Mouse (Mus musculus): ENCODE data around the gene Imp3.
A peak's percentile ranks its signal among the peaks of the same experiment; 100 is the strongest.
"Not testable (repeated sequence)": the region's sequence is repeated elsewhere in the genome, so short reads cannot be mapped to it uniquely, and the experiment has no call there.

The Imp3 gene

DNA sequence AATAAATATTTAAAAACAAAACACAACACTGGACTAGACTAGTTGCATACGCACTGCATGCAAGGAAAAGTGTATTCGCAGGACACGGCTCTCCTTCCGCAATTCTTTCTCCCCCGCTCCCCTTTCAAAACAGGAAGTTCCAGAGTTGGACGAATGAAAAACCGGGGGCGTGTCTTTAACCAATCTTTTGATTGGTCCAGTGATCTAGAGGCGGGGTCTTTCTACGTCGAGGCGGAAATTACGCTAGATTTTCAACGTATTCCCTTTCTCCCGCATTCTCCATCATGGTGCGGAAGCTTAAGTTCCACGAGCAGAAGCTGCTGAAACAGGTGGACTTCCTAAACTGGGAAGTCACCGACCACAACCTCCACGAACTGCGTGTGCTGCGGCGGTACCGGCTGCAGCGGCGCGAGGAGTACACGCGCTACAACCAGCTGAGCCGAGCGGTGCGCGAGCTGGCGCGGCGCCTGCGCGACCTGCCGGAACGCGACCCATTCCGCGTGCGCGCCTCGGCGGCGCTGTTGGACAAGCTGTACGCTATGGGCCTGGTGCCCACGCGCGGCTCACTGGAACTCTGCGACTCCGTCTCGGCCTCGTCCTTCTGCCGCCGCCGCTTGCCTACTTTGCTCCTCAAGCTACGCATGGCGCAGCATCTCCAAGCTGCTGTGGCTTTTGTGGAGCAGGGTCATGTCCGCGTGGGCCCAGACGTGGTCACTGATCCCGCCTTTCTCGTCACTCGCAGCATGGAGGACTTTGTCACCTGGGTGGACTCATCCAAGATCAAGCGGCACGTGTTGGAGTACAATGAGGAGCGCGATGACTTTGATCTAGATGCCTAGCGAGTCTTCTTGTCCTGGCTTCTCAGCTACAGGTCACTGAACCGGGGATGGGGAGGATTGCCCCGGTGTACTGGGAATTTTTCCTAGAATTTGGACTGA, at the start of gene Imp3:
TSS of gene Imp3 (plus strand) at position 253 of the 938 bp plus-strand sequence.
- DNase-seq (ENCODE audit: low spot score) = peak; percentile 98

DNA sequence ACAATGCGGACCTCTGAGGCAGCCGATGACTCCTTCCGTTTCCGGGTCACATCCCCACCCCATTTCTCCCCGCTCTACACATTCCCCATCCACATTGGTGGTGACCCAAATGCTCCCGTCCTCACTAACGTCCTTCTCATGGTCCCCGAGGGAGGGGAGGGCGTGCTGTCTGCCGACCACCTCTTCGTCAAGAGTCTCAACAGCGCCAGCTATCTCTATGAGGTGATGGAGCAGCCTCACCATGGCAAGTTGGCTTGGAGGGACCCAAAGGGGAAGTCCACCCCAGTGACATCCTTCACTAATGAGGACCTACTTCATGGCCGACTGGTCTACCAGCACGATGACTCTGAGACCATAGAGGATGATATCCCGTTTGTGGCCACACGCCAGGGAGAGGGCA, 49.7 kb upstream of the Imp3 start:
- no peak for DNase-seq (ENCODE audit: low spot score)

DNA sequence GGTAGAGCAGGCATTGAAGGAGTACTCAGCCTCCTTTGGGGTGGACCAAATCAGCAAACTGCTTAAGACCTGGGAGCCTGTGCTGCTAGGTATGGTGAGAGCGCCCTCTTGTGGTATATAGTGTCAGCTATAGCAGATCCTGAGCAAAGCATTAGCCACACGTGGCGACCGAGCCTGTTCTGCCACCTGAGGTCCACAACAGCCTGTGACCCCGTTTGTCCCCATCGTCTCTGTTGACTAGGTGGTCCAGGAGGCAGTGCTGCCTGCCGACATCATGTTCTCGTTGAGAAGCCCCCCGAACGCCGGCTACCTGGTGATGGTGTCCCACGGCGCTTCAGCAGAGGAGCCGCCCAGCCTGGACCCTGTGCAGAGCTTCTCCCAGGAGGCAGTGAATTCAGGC, 47.5 kb upstream of the Imp3 start:
- DNase-seq (ENCODE audit: low spot score) = peak; percentile 86

DNA sequence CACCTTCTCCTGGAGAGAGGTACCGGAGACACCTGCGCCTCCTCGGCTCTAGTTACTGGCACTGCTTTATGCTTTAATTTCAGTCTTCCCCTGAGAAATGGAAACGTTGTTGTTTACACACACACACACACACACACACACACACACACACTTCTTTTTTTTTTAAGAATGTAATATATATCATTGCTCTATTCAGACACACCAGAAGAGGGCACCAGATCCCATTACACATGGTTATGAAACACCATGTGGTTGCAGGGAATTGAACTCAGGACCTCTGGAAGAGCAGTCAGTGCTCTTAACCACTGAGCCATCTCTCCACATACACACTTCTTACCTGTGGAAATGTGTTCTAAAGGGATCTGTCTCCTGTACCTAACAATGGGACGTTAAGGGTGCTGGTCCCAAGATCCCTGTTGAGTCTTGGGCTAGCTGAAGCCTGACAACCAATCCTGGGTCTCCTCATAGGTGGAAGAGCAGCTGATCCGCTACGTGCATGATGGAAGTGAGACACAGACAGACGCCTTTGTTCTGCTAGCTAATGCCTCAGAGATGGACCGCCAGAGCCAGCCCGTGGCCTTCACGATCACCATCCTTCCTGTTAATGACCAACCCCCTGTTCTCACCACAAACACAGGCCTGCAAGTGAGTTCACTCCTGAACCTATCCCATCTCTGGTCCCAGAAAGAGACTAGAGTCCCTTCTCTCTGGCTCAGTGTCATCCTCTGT, 46.6 kb upstream of the Imp3 start:
- no peak for DNase-seq (ENCODE audit: low spot score)

DNA sequence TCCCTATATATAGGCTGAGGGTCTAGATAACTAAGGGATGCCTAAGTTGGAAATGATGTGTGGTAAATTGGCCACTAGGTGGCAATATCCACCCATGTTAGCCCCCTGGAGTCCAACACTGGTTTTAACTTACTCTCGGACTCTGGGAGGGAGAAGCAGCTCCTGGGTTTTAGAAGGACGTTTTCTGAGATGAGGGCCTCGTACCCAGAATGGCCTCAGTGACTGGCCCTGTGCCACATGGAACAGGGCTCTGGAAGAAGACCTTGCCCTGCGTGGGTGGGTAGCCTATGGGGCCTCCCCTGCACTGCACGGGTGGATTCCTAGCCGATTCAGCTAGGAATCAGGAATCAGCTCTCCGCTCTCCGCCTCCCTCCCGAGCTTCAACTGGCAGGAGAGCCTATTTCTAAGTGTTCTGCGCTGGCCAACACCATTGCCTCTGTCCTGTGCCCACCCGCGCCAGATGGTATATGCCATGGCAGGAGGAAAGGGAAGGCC, 45.7 kb upstream of the Imp3 start:
- DNase-seq (ENCODE audit: low spot score) = peak; percentile 85

DNA sequence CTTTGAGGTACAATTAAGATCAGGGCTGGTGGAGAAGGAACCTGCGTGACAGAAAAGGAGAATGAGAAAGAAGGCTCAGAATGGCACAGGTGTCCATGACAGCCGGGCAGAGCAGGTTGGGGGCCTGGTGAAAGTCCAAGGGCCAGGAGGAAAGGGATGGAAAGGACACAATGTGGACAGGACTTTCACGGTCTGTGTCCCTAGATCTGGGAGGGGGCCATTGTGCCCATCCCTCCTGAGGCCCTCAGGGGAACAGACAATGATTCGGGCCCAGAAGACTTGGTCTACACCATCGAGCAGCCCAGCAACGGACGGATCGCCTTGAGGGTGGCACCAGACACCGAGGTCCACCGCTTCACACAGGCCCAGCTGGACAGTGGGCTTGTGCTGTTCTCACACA, 45.2 kb upstream of the Imp3 start:
- DNase-seq (ENCODE audit: low spot score) = no peak

DNA sequence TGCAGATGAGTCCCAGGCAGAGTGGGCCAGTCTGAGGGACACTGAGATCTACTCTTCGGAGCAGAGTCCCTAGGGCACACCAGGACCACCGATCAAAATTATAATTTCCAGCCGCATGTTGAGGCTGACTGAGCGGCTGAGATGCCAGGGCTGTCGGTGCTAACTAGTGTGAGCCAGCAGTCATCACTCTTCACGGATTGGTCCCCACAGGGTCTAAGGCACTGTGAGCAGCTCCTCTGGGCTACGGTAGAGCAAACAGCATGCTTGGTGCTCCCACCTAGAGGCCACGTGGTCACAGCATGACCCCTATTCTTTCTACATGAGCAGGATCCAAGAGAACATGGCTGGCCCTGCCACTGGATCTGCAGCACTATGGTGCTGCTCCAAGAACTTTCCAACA, 44.0 kb upstream of the Imp3 start:
- DNase-seq (ENCODE audit: low spot score) = no peak

DNA sequence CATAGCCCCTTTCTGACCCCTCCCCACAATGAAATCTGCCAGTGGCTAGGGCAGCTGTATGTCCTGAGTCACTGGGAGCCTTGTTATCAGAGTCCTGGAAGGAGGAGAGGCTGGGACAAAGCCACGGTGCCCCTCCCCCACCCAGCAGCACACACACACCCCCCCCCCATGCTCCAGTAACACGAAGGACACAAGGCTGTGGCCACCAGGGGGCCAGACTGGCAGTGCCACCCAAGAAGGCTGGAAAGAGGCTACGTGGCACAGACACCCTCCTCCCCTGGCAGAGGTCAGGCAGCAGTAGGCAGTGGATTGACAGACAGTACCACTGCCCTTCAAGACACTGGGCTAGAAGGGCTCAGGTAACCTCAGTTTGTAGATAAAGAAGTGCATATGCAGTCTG, 43.3 kb upstream of the Imp3 start:
- peak; percentile 54 for DNase-seq (ENCODE audit: low spot score)

DNA sequence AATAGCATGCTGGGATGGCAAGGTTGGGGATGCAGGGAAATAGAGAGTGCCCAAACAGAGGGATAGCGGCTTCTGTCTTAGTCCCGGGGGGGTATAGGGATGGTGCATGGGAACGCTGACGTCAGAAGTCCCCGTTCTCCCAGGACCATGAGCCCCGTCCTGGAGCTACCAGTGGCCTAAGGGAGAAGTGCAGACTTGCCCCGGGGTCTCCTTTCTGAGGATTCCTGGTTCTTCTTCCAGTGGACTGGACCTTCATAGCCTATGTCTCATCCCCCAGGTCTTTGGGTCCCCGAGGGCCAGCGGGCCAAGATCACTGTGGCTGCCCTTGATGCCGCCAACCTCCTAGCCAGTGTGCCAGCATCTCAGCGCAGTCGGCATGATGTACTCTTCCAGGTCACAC, 40.5 kb upstream of the Imp3 start:
- DNase-seq (ENCODE audit: low spot score) = no peak

DNA sequence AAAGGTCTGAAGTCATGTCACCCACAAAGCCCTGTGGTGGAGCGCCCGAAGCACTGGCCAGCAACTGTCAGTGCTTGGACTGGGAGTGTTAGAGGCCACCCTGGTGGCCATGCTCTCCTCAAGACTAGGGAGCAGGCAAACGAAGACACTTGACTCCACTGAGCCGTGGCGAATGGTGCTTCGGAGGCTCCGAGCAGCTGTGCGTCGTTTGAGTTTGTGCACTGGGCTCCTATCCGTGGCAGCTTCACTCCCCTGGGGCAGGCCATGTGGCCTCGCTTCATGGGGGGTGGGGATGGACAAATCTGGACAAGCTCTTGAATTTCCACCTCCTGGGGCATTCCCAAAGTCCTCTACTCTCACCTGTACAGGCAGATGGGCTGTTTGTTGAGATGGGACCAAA, 37.9 kb upstream of the Imp3 start:
- DNase-seq (ENCODE audit: low spot score) = no peak

DNA sequence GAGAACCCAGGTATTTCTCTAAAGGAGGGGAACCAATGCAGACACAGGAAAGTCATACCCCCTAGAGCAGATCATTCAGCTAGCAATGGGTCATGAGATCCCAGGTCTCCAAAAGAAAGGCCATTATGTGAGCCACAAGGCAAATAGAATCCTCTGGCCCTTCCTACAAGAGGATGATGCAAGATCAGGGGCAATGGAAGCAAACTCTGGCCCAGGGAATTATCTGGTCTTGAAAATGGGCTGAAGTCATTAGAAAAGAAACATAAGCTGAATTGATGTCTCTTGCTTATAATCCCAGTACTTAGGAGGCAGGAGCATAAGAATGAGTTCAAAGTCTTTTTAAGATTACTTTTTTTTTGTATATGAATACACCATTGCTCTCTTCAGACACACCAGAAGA, 37.2 kb upstream of the Imp3 start:
- no peak for DNase-seq (ENCODE audit: low spot score)

DNA sequence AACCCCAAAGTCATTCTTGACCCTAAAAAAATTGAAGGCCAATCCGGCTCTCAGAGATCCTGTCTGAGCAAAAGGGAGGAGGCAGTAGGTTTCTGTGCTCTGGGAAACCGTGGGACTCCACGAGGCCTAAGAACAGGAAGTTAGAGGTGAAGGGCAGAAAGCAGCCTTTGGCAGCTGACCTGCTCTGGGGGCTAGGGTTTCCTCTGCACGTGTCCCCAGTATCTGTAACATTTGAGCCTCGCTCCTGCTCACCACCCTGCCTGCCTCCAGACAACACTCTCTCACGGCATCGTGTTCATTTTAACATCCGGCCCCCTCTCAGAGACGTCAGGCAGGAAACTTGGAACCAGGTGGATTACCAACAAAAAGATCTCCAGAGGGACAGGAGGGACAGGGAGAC, 36.7 kb upstream of the Imp3 start:
- DNase-seq (ENCODE audit: low spot score) = no peak

DNA sequence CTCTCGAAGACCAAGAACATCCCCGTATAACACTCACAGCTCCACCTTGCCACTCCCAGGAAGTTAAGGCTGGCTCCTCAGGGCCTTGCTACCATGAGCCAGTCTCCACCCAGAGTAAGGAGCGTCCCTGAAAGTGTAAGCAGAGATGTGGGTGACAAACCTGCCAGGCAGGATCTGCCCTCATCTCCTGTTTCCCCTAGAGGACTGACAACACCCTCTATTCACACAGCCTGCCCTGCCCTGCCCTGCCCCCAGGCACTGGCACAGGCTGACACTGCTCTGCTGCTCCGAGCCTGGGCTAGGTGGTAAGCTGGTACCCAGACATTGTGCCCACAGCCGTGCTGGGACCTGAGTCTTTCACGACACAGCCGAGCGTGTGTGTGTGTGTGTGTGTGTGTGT, 36.1 kb upstream of the Imp3 start:
- DNase-seq (ENCODE audit: low spot score) = no peak

DNA sequence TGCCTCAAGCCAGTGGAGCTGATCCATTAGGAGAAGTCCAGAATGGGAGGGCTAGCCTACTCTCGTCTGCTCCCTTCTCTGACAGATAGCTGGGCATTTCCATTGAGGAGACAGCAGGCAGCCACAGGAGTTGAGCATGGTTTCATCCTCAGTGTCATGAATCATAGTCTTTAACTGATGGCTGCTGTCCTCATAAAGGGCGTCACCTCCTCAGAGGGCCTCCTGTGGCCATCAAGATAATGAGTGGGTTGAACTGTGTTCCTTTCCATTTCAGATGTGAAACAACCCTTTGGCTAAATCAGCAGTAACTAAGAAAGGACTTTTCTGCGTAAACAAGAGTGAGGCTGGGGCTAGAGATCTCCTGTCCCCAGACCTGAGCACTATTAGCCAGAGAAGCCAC, 33.6 kb upstream of the Imp3 start:
- no peak for DNase-seq (ENCODE audit: low spot score)

DNA sequence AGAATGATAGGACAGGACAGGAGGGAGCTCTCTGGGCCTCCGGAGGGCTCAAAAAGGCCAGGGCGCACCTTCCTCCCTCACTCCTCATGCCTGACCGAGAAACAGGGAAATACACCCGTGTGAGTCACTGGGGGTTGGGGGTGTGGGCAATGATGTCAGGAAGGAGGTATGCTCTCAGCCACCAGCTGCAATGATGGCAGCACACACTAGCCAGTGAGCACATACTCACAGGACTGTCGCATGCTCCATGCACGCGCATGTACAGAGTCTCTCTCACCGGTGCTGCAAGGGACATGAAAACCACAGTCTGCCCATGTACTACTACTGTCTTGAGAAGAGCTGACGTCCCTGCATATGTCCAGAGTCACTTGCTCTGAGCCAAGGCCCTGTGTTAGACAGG, 29.7 kb upstream of the Imp3 start:
- DNase-seq (ENCODE audit: low spot score) = no peak

DNA sequence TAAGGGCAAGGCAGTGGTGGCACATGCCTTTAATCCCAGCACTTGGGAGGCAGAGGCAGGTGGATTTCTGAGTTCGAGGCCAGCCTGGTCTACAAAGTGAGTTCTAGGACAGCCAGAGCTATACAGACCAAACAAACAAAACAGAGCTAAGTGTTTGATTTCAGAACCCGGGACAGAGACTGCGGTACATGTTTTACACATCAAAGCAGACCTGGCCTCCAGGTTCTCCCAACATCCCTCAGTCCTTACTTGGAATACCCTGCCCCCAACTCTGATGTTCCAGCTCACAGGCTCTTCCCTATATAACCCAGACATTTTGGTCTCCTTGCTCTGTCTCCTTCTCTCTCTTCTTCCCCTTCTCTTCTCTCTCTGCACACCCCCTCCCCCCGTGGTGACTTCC, 27.3 kb upstream of the Imp3 start:
- not testable (repeated sequence) for DNase-seq (ENCODE audit: low spot score)

DNA sequence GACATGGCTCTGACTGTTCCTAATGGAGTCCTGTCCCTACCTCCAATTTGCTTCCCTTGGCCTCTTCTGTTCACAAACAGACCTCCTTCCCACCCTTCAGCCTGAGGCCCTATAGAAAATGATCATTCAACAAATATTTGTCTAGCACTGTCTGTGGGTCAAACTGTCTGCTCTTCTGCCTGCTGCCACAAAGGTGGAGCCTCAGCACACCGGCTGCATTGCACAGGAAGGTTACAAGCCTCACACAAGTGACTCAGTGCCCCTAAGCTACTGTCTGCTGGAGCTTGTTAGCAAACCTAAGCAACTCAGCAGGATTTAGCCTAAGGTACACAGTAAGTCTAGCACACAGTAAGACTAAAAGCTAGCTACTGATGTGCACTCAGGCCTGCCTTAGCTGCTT, 26.3 kb upstream of the Imp3 start:
- DNase-seq (ENCODE audit: low spot score) = no peak

DNA sequence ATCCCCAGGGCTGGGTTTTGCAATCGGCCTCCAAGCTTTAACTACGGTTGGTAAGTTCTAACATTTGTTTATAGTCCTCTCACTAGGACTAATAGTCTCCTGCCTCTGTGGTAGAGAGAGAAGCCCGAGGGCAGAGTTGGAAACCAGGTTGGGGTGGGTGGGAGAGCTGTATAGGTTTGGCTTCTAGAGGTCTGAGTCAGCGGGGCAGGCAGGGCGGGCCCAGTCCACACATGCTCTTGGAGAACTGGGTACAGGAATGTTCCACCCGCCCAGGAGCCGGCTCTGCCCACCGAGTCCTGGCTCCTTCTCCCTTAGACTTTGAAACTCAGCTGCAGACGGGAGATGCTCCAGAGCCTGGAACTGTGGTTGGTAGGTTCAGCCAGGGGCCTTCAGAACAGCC, 23.3 kb upstream of the Imp3 start:
- DNase-seq (ENCODE audit: low spot score) = no peak

DNA sequence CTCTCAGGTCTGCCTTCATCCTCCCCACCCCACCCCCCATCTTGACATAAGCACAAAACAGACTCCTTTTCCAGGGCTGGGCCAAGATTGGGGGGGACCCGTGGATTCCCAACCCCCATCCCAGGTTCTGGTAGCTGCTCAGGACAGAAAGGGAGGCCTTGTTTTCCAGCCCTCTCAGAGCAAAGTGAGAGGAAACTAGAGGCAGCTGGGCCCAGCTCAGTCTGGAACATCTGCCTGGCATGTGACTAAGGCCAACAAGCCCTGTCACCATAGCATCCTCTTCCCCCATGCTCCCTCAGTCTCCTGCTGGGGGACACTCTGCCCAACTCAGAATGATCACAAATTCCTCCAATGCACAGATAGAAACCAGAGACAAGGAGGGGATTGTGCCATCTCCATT, 22.2 kb upstream of the Imp3 start:
- DNase-seq (ENCODE audit: low spot score) = no peak

DNA sequence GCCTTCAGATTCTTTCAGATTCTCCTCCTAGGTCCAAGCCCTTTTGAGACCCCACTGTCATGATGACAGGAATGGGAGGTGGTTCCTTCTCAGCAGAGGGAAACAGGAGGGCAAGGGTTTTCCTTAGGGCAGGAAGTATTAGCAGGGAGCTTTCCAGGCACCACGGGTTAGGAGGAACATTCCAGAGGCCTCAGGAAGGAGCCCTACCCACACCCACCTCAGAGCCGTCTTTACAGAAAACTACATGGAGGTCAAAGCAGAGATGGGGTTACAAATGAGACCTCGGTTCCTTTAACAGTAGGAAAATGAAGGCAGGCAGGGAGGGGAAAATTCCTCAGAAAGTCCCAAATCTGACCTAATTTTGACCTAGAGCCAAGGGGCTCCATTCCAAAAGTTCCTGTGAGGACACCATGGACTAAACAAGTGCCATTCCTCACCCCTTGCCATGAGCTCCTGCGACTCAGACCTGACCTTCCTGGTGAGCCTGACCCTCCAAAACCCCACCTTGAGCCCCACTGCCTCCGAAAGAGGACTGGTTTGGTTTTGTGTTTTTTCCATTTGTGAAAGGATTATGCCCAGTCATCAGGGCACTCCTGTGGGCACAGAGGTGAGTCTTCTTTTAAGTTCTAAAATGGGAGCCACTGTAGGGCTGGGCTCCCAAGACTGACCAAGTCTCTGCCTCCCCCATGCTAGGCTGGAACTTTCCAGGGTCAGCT, 21.4 kb upstream of the Imp3 start:
- peak; percentile 70 for DNase-seq (ENCODE audit: low spot score)

DNA sequence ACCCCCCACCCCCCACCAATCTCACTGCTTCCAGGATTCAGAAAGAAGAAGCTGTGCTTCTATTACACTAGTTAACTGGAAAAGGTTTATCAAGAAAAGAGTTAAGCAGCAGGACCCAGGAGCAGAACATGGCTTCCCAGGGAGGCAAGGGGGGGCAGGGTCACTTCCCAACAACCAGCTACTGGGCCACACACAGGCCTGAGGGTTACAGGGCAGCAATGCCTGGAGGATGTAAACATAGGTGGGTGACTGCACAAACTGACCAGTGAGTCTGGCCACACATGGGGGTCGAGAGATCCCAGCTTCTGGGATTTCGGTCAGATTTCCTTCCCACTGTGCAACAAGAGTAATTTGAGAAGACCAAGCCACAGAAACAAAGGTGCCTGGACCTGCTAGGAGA, 20.1 kb upstream of the Imp3 start:
- no peak for DNase-seq (ENCODE audit: low spot score)

DNA sequence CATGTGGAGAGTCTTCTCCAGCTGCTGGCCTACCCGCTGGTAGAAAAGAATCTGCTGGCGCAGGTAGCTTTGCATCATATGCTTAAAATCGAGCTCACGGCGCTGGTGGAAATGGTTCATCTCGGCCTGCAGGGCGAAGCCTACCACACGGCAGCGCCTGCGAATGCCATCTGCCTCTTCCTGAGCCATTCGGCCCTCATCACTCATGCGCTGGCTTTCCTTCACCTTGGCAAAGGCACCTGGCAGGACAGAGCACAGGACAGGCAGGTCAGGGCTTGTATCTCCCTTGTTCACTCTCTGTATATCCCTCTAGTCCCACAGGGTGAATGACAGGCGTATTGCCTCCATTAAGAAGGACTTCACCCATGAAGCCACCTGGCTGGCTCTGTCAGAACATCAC, 18.8 kb upstream of the Imp3 start:
- DNase-seq (ENCODE audit: low spot score) = no peak

DNA sequence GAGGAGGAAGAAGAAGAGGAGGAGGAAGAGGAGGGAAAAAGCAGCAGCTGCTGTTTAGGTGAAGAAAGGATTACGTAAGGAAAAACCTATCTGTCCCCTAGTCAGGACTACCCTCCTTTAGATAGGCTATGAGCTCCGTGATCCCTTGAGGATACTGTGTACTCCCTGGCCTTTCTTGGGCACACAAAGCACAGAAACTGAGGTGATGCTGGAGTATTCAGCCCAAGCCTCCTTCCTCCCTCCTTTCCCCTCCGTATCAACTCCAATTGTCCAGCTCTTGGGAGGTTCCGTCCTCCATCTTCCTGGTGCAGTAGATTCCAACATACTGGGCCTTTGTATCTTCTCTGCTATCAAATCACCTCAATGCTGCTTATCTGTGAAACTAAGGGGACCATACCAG, 14.5 kb upstream of the Imp3 start:
- DNase-seq (ENCODE audit: low spot score) = no peak

Data from adipocyte (in vitro differentiated cells).